Mouse (Mus musculus) right cerebral cortex, postnatal 10 days (tissue): ENCODE measurements around the gene Oxa1l.
A peak's percentile ranks its signal among the peaks of the same experiment; 100 is the strongest.

ENCODE experiments used
- DNase-seq, 2 experiments: peaks; one replicate each; pipeline ENCODE4 v3.0.0; 2021; ENCODE audit warnings: low spot score in 2 of 2

The Oxa1l gene

DNA sequence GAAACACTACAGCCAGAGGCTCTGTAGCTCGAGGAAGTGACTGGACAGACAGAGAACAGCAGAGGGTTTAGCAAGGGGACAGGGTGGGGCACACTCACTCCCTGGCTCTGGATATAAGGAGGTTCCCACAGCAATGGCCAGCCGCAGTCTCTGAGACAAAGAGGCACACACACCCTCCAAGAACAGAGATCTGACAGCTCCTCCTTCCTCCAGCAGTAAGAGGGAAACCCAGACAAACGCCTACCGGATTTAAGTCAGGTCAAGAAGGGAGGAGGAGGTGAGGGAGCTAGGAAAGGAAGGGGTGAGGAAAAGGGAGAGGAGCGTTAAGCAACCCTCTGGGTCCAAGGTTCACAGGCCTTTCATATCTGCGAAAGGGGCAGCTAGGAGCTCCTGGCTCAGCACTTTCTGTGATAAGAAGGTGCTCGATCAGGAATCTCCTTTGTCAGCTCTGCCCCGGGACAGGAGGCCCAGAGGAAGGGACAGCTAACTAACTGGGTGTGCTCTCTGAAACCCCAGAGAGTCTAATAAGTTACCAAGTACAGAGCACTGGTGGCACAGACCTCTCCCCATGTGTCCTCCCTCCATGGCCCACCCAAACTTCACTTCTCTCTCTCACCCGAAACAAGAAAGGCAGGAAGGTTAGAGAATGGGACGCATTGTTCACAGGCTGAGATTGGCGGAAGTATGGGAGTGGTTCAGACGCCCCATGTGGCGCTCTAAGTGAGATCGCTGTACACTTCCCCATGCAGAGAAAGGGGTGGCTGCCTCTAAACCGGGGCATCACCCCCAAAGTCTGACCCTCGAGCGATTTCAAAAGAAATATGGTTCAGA lies 49.6 kb downstream of the Oxa1l start:
- DNase-seq, result no peak

DNA sequence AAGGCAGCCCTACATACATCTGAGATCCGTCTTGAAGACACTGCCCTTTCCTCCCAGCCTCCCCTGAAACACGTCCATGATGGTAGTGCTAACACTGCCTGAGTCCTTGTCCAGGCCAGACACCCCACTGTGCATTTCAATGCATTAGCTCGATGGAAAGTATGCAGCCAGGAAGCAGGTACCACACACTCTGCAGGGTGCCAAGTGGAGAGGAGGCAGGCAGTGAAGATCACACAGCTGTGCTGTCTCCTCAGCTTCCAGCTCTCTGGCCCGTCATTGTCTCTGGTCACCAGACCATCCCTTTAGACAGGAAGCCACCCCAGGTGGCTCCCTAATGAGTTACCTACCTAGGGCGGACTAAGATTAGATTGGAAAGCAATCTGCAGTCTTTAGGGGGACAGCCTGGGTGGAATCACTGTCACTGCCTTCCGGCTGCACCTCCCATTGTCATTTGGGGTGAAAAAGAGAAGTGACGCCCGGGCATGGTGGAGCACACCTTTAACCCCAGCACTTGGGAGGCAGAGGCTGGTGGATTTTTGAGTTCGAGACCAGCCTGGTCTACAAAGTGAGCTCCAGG lies 51.5 kb downstream of the Oxa1l start:
- no peak for DNase-seq

- peak in 1 of 2 experiments; percentile 56 for DNase-seq
Measured at GRCm38 (mm10) chr14:54412629-54413170, 52.1 kb downstream of the Oxa1l start.

GRCm38 (mm10) chr14:54413877-54414700 lies 53.5 kb downstream of the Oxa1l start:
- peak in 1 of 2 experiments; percentile 36 for DNase-seq

GRCm38 (mm10) chr14:54415241-54416020 lies 54.8 kb downstream of the Oxa1l start:
- DNase-seq, result no peak

- no peak for DNase-seq
Measured at GRCm38 (mm10) chr14:54416229-54416775, 55.7 kb downstream of the Oxa1l start.

- no peak for DNase-seq
Measured at GRCm38 (mm10) chr14:54416830-54417229, 56.2 kb downstream of the Oxa1l start.

DNA sequence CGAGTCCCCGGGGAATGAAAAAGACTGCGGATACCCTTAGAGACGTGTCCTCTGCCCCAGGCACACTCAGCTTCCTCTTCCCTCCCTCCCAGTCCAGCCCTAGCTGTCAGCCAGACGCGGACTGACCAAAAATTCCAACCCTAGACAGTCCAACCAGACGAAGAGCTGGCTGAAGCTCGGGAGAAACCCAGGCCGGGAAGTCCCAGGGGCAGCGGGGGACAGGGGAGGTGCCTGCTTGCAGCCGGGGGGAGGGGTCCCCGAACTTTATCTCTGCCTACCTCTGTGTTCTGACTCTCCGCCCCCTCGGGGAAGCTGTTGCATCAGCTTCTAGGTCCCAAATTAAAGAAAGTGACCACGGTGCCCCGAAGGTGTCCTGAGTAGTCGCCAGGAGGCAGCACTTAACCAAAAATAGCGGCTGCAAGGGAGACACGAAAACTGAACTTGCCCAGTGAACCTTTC lies 57.0 kb downstream of the Oxa1l start, which contains the start of gene Slc7a7:
Slc7a7 (minus strand) TSS at position 158 of the 459 bp plus-strand sequence.
- no peak for DNase-seq
